Mouse (Mus musculus) brain, embryonic 14.5 days (tissue): Measurements from ENCODE around the gene Hspb2. TPM values are rescaled to one million over a fixed set of nuclear protein-coding genes. Genes with fewer than 3 reads are reported as not detected.

Experiments used
- DNase-seq: peaks from one replicate; pipeline ENCODE4 v3.0.0-alpha.2; 2011; ENCODE audit warnings: low read depth
- CTCF ChIP-seq: fragments of 200-500 bp; IDR thresholded peaks from 2 replicates; pipeline ENCODE4 v1.5.1; 2012; ENCODE audit warnings: inconsistent platforms, mild to moderate bottlenecking, moderate library complexity, borderline replicate concordance; ENCODE audit not compliant: insufficient read depth, insufficient read length; ENCODE audit errors: extremely low read depth
- POLR2A ChIP-seq: fragments of 200-500 bp; IDR thresholded peaks from 2 replicates; pipeline ENCODE4 v1.6.1; 2012; ENCODE audit warnings: mild to moderate bottlenecking, inconsistent platforms, borderline replicate concordance; ENCODE audit not compliant: poor library complexity, insufficient read depth, insufficient read length, severe bottlenecking; ENCODE audit errors: extremely low read depth
- polyA plus RNA-seq: library from polyadenylated mRNA; depleted of rRNA; stranded (reverse); fragments of >200 nt; gene quantifications from 2 replicates; pipeline ENCODE4 v1.2.3, GENCODE M21; 2012; rRNA removed

The Hspb2 gene
- 1.3 and 1.8 TPM in 2 replicates for polyA plus RNA-seq

DNA sequence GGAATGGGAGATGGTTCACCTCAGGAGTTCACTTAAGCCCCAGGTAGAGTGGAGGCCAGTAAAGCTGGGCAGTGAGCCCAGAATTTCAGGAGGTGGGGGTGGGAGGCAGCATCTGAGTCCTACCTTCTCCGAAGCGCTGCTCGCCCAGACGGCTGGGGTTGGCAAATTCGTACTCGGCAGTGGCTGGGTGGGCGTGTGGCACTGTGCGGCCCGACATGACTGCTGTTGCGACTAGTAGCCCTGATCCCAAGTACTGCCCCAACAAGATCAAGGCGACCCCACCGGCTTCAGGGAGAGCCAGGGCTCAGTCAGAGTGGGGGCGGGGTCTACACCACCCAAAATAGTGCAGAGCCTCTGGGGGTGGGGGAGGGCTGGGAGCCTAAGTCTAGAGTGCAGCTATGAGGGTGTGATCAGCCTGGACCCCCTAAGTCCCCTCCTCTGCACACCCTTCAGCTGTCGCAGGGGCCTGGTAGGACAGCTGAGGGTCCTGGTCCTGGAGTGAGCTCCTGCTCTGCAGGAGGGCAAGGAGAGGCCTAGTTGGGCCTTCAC lies at the start of gene Hspb2:
Gene Hspb2 (minus strand): TSS at position 301 of the 549 bp plus-strand sequence.
- TF ChIP-seq CTCF = no peak
- no peak for TF ChIP-seq POLR2A
- no peak for DNase-seq

DNA sequence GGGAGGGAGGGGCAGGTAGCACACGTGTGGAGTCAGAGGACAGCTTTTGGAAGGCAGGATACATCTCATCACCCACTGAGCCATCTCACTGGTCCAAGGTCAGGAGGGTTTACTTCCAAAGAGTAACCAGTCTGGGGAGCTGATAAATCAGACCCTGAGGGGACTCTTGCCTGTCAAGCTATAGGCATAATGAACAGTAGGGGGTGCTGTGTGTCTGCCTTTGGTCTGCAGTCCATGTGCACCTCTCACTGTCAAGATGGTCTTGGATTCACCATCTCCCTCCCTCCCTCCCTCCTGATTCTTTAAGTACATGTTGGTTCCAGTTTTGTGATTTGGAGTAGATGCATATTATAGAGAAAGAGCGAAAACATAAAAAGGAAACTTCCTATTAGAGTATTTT lies 48.8 kb upstream of the Hspb2 start:
- peak; percentile 66 for DNase-seq
- peak; percentile 55; the same call in 1 of the 2 replicates for TF ChIP-seq CTCF
- no peak for TF ChIP-seq POLR2A

- peak; percentile 52 for DNase-seq
- TF ChIP-seq POLR2A (no peak), CTCF (no peak)
These were observed 46.2 kb upstream of the Hspb2 start for GRCm38 (mm10) chr9:50798368-50798767.

DNA sequence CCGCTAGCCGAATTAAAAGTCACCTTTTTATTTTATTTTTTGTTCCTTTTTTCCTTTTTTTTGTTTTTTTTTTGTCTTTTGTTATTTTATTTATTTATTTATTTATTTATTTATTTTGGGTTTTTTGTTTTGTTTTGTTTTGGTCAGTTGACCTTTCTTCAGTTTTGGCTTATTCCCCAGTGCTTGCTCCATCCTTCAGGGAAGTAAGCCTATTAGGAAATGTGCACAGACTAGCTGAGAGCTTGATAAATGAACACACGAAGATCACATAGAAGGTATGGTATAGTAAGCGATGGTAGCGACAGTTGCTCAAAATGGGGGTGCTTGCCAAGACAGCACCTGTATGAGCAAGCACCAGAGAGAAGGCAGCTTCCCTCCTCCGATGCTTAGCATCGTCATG lies 45.5 kb upstream of the Hspb2 start:
- no peak for DNase-seq
- TF ChIP-seq POLR2A = no peak
- no peak for TF ChIP-seq CTCF

DNA sequence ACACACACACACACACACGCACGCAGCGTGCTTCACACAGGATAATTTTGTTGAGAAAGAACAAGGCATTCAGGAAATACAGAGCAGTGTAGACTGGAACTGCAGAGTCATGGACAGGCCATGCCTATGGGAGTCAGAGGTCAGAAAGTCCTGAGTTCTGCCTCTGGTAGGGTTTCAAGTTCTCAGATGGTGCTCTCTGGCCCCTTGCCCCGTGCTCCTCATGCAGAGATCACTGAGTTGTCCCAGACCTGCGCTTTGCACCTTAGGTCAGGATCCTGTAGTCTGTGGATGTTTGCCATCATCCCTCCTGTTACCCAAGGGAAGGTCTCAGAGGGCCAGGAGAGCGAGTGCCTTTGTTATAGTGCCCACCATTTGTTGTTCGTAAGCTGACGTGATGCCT lies 44.6 kb upstream of the Hspb2 start:
- DNase-seq = no peak

DNA sequence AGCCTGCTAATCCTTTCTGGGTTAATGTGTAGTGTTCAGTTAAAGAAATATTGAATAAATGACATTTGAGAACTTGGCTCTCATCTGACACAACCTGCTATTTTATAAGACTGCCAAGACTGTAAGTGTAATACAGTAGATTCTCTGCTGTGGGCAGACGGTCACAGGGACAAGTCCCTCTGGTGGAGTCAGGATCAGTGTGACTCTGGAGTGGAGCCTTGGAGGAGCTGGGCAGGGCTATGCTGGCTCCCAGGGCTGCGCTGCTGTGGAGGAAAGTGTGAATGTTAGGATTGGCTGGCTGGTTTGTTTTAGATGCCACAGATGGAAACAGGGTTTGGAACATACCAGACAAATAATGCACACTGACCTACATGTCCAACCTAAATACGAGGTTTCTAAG lies 43.1 kb upstream of the Hspb2 start:
- TF ChIP-seq CTCF (no peak), POLR2A (no peak)
- DNase-seq = no peak

More for the DNA sequence above, 44.6 kb upstream of the Hspb2 start:
- no peak for TF ChIP-seq POLR2A
- no peak for TF ChIP-seq CTCF

GRCm38 (mm10) chr9:50782155-50782554 lies 30.0 kb upstream of the Hspb2 start:
- TF ChIP-seq CTCF = peak; percentile 51; the same call in 1 of the 2 replicates
- no peak for TF ChIP-seq POLR2A
- peak; percentile 24 for DNase-seq

DNA sequence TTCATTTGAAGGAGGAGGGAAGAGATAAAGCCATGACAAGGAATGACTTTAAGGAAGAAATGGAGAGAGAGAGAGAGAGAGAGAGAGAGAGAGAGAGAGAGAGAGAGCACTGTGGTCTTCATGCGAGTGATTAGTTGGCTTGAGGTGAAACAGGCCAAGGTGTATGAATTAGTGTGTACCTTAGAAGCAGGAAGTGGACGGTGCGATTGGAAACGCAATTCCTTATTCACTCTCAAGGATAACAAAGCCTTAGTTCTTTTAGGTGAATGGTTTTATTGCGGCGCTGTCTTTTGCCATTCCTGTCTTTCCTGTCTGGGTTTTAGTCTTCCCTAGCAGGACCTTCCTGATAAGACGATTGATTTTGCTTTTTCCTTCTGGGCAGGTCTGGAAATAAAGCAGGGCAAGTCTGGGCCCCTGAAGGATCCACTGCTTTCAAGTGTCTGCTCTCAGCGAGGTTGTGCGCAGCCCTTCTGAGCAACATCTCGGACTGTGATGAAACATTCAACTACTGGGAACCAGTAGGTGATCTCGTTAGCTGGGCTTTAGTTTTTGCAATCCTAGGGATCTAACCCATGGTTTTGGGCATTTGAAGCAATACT lies 24.1 kb upstream of the Hspb2 start:
- no peak for DNase-seq
- TF ChIP-seq POLR2A (no peak), CTCF (no peak)

- TF ChIP-seq CTCF (no peak), POLR2A (no peak)
- peak; percentile 57 for DNase-seq
These were observed 23.5 kb upstream of the Hspb2 start for GRCm38 (mm10) chr9:50775662-50776126.

GRCm38 (mm10) chr9:50774991-50775612 lies 22.9 kb upstream of the Hspb2 start, which contains the start of the genes Alg9 and 1110032A03Rik:
Gene Alg9, plus strand, starts transcription at chr9:50775019.
Gene 1110032A03Rik, minus strand, starts transcription at chr9:50775520.
- TF ChIP-seq POLR2A (0 out of 2 replicates have a peak, but pooled peaks have one; percentile 28), CTCF (no peak)
- DNase-seq = peak; percentile 95

DNA sequence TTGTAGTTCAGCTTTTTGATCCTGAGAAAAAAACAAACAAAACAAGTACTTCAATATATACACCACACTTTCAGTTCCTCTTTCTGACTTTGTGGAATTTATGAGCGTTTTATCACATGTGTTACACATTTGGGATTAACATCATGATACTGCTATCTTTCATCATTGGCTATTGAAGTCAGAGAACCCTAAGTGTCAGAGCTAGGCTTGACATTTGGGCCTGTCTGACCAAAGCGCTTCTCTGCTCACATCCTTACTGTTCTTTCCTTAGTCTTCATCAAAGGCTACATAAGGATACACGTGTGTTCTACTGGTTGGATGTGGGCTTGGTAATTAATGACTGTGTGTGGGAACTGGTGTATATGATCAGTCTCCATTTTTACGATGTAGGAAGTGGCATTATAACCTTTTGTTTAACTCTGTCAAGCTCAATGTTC lies 21.9 kb upstream of the Hspb2 start:
- TF ChIP-seq CTCF (no peak), POLR2A (no peak)
- DNase-seq = no peak

DNA sequence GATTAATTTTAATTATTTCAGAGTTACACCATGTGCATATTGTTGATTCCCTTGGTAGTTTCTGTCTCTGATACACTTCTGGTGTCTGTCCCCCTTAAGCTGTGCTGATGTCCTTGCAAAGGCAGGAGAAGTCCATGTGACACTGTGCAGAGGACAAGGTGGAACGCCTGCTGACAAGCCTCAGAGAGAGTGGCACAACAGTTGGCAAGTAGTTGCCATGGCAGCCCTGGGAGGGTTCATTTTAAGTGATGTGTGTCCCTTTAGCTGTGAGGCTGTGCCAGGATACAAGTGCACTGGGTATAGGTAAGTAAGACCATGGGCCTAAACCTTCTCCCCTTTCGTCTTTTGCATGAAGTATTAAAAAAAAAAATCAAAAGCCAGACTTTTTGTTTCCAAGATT lies 17.9 kb upstream of the Hspb2 start:
- no peak for DNase-seq
- TF ChIP-seq CTCF (no peak), POLR2A (no peak)
